Mouse (Mus musculus): ENCODE data around the gene Nek6.

Gene Nek6

DNA sequence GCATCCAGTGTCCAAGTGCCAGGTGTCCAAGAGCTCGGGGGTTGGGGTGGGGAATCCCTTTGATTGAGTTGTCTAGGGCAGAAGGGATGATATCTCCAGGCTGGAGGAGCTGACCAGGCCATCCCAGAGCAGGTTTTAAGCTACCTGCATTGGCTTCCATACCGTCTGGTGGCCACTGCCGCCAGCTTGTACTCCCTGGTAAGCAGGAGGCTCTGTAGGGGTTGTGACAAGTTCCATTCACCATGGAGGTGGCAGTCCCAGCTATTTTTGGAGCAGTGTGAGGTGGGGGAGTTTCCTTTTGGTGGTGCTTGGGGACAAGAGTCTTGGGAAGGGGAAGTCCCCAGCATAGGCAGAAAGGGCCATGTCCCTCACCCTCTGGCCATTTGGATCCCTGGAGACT lies 29.7 kb downstream of the Nek6 start:
- DNase-seq, result no peak

GRCm38 (mm10) chr2:38541570-38541969 lies 30.1 kb downstream of the Nek6 start:
- DNase-seq, result no peak

- no peak for DNase-seq
Observed at GRCm38 (mm10) chr2:38542366-38542765, 30.9 kb downstream of the Nek6 start.

GRCm38 (mm10) chr2:38543158-38543557 lies 31.7 kb downstream of the Nek6 start:
- no peak for DNase-seq

GRCm38 (mm10) chr2:38544341-38544740 lies 32.9 kb downstream of the Nek6 start:
- DNase-seq, result no peak

DNA sequence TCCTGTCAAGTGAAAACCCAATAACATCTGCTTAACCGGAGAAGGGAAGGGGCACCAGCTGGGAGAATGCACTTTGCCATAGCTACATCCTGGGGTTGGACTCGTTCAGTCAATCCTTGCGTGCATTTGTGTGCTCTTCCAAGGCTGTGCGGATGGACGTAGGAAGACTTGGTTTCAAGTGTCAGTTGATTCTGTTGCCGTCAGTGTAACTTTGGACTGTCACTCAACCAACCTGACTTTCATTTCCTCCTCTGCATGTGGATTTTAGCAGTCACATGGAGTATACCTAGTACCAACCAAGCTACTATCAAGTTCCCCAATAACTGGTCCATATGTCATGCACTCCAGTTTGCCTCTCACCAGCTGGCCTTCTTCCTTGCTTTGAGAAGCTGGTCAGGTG lies 33.5 kb downstream of the Nek6 start:
- no peak for DNase-seq

- no peak for DNase-seq
Observed at GRCm38 (mm10) chr2:38545706-38546105, 34.3 kb downstream of the Nek6 start.

GRCm38 (mm10) chr2:38546222-38546621 lies 34.8 kb downstream of the Nek6 start:
- peak; percentile 88 for DNase-seq

DNA sequence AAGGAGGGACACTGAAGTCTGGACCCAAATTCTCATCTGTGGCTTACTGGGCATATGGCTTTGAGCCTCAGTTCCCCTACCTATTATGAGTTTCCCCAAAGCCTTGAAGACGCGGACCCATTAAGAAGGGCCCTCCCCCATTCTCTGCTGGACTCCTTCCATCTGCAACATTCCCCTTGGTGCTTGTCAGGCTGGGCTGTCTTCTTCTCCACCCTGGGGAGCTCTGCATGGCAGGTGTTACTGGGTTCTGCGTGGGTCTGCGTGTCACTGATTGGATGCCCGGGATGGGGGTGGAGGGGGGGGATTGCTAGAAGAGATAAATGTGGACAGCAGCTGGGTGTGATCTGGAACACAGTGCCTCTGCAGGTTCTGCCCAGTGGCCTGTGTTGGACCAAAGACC lies 35.3 kb downstream of the Nek6 start:
- DNase-seq, result no peak

- no peak for DNase-seq
Observed at GRCm38 (mm10) chr2:38547793-38548517, 36.5 kb downstream of the Nek6 start.

- DNase-seq, result no peak
Observed at GRCm38 (mm10) chr2:38552004-38552443, 40.6 kb downstream of the Nek6 start.

- DNase-seq, result no peak
Observed at GRCm38 (mm10) chr2:38554226-38554995, 43.0 kb downstream of the Nek6 start.

GRCm38 (mm10) chr2:38555659-38556058 lies 44.2 kb downstream of the Nek6 start:
- no peak for DNase-seq

DNA sequence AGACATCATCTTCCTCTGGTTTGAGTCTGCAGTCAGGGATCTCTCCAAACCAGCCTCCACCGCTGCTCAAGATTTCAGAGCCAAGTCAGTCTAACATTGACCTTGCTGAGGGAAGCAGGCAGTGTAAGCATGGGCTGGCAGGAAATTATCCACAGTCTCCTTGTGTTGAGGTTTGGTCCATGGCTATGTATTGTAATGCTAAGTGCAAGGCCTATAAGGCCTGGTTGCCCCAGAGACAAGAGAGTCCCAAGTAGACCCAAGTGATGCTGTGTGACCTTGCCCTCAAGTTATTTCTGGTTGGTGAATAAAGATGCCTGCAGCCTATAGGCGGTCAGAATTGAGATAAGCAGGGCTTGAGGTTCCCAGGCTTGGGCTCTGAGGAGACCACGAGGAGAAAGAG lies 45.3 kb downstream of the Nek6 start:
- DNase-seq, result no peak

- no peak for DNase-seq
Observed at GRCm38 (mm10) chr2:38560296-38561227, 49.1 kb downstream of the Nek6 start.

- no peak for DNase-seq
Observed at GRCm38 (mm10) chr2:38562596-38562995, 51.2 kb downstream of the Nek6 start.

GRCm38 (mm10) chr2:38571971-38572601 lies 60.6 kb downstream of the Nek6 start:
- no peak for DNase-seq

GRCm38 (mm10) chr2:38574697-38575096 lies 63.3 kb downstream of the Nek6 start:
- no peak for DNase-seq

DNA sequence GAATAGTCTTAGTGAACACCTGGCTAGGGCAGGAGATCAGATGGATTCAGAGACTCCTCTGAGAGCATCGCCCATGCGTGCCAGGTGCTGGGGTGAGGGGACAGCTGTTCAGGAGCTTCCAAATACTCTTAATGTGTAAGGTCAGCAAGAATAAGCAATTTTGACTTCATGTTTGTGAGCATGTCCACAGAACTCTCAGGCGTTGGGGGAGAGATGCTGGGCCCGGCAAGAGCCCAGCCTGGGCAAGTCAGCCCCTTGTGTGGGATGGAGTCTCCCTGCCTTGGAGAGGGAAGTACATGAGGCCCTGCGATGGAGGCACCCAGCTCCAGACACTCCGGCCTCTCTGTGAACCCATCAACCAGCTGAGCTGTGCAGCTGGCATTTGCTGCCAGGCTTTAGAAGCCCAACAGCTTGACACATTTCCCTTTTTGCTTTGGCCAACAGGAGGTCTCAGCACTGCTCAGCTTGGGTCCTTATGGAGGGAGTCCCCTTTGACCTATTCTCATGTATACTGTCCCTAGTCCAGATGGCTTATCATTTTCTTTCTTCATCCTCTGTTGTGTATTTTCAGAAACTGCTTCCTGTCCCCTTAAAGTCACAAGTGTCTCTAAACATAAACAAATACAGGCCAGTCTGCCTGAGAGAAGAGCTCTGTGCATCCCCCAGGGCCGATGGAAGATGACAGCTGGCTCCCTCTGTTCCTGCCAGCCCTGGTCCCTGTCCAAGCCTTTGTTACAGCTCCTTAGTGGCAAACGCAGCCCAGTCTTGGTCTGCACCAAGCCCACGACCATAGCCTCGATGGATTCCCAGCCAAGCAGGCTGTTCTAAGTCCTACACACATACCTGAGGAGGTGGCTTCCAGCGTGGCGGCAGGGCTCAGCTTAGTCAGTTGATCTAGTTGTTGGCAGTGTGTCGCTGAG lies 67.4 kb downstream of the Nek6 start:
- DNase-seq, result peak; percentile 12

GRCm38 (mm10) chr2:38579528-38579927 lies 68.1 kb downstream of the Nek6 start:
- no peak for DNase-seq

DNA sequence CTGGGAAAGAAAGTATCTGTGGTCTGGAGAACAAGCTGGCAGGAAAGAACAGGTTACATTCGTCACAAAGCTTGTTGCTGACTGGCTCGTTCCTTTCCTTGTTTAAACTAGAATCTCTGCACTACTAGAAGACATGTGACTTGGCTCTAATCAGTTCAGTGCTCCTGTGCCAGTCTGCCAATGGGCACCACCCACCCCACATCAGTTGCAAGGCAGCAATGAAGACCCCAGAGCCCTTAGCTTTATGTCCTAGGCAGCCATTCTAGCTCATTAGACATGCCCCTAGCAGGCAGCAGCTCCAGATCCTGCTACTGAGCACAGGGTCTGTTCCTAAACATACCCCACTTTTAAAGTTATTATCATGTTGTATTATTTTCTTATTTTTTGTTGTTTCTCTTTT lies 72.5 kb downstream of the Nek6 start:
- DNase-seq, result no peak

All from kidney, postnatal 14 days (tissue).